Mouse (Mus musculus) spleen, postnatal 4 days (tissue): ENCODE measurements around the gene Ndufa8.

Source experiments
- DNase-seq, 2 experiments: peaks; one replicate each; pipeline ENCODE4 v3.0.0; 2022; ENCODE audit warnings: low spot score in 2 of 2

Ndufa8 gene

DNA sequence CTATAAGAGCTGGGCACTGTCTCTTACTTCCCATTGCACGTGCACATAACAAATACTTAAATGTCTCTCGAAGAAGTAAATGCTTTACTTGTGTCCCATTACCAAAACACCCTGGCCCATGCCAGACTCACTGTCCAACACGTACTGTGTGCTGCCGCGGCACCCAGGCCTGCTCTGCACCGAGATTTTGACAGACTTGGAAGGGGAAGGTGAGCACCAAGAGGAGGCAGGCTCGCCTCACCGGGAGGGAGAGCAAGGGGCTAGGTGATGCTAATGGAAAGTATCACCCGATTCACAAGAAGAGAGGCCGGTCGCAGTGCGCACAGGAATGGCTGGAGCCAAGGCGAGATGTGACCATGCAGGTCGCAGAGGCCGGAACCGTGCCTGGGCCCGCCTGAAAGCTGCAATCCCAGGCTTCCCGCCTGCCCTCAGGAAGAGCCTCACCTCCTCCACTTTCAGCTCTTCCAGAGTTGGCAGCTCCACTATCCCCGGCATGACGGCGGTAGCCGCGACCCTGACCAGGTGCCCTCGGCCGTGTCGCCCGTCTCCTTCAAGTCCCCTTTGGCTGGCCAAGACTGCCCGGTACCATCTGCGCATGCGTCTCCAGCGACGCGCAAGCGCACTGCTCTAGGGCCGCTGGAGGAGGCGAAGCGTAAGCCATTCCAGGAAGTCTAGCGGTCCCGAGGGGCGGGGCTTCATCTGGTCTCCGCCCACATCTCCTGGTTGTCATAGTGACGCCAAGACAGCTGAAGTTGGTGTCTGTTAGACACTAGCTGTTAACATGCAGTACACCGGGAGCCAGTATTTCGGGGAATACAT is at the start of gene Ndufa8, which contains the start of gene Morn5:
TSS of gene Ndufa8 (minus strand) at position 659 of the 819 bp plus-strand sequence.
TSS of gene Morn5 (plus strand) at position 711 of the 819 bp plus-strand sequence.
- peak; percentile 98 to 99 for DNase-seq

DNA sequence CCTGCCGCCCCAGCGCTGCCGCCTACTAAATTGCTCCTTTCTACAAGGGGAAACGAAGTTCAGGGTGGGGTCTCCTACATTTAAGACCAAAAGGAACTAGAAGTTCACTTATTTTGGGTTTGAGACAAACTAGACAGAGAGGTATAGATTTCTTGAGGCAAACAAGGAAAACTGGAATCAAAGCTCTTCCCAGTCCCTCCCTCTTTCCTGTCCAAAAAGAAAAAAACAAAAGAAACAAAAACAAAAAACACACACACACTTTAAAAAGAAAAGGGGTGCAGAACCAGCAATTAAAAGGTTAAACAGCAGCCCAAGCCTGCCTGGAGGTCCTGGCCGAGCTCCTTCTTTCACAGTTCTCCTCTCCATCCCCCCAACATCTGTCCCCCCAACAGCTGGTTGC is 48.8 kb upstream of the Ndufa8 start:
- no peak for DNase-seq

DNA sequence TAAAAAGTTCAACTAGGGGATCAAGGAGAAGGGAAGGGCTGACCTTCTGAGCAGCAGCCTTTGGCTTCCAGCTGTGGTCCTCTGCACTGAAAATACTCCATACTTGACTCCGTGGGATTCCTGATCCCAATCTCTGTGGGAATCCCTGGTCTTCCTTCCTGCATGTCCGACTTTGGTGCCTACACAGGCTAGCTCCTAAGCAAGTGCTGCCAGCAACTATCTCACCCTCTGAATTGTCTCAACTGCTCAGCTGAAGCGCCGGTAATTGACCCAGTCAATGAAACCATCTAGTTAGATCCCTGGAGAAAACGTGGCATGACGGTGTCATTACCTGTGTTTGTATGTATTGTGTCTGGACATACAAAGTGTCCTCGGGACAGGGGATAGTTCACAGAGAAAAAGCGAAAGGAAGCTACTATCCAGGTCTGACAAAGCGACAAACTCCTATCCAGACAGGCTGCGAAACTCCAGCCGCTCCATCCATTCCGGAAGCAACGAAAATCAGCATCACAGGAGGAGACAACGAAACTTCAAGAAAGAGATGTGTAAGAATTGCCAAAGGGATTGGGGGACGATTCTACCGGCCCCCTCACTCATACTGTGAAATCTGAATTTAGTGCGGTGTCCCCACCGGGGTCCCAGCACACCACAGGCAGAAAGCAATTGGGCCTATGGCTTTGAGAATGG is 48.1 kb upstream of the Ndufa8 start:
- DNase-seq: no peak

DNA sequence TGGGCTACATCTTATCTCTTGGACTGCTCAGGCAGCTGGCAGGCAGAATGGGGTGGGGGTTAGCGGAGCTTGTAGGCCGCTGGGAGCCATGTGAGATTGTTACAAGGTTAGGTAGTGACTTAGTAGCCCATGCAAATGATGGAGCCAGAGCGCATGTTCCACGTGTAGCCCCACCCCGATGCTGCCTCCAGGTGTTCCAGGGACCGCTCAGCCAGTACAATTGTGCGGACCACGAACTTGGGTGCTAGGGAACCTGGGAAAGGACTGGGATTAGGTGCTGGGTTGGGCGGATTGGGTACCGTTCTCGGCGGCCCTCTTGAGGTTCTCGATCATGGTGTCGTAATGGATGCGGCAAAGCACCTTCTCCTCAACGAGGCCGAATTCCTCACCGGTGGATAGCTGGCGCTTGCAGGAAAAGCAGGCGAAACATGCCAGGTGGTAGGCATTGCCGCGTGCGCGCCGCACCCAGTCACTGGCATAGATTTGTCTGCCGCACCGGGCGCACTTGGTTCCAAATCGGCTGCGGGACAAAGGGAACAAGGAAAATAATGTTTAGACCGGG is 44.8 kb upstream of the Ndufa8 start:
- DNase-seq: no peak

DNA sequence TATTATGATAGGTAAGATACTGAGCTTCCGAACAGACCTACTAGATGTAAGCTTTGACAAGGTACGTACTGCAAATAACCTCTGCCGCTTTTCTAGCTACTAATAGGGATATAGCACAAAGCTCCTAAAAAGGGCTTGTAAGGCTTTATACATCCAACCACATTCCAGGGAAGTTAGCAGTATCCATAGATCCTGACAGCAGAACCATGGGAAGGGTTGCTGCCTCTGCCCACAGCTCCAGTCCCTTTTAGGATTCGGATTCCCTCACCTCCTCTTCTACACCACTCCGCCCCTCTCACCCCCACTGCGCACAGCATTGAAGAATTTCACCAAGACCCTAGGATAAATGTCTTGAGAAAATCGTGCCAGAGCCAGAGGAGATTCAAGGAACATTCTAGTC is 44.1 kb upstream of the Ndufa8 start:
- DNase-seq: no peak

DNA sequence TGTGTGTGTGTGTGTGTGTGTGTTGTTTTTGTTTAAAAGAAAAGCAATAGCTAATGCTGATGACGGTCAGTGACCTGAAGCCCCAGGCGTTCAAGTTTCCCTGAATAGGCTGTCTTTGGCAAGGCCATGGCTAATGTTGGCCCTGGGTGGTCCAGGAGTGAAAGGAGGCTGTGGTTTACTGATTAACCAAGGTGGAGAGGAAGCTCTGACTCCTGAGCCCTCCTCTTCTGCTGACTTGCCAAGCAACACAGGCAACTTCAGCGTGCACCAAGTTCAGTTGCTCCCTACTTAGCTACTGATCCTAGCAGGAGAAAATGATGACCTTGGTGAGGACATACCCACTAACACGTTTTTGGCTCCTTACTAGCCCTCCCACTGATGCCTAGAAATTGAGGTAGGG is 43.5 kb upstream of the Ndufa8 start:
- DNase-seq: no peak

DNA sequence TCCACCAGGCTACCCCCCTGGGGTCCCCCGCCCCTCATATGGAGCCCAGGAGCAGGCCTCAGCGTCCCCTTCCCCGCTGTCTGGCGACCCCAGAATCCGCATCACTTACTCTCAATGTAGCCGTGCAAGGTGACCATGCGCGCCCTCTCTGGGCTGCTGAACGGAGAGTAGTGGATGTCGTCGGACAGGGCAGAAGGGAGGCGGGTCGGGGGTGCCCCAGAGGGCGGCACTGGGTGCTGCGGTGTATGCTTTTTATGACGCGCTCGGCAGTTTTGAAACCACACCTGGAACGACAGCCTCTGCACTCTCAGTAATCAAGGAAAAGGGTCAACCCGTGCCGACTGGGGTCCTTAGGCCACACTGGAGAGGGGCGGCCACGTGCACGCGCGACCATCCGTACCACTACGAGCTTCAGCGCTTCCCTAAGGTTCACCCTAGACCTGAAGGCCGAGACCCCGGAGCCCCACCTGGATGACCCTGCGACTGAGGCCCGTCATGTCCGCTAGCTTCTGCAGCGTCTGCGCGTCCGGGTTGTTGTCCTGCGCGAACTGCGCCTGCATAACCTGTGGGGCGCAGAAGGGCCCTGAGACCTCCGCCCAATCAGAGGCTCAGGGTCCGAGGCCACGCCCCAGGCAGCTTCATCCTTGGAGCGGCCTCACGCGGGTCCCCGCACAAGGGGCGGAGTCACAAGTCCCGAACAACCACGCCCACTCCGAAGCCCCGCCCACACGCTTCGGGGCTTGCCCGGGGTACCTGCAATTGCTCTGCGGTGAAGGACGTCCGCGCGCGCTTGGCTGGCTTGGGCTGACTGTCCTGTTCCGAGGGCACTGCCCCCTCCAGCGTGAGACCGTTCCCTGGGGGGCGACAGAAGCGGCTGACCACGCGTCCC is 41.9 kb upstream of the Ndufa8 start:
- peak; percentile 68 to 81 for DNase-seq

DNA sequence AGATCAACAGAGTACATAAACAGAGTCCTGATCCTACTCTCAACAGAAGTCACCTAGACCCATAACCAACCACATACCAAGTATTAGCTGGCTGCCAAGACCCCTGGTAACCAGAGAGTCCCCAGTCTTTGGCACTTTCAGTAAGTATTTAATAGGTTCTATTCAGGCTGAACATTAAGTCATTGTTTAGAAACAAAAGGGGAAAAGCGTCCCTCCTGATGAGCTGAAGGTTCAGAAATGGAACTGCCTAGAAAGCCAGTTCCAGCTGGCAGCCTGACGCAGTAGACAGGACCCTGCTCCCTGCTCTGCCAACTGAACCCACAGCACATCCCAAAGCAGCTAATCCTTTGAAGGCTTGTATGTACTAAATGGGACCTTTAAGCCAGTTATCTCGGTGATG is 40.0 kb upstream of the Ndufa8 start:
- DNase-seq: no peak

DNA sequence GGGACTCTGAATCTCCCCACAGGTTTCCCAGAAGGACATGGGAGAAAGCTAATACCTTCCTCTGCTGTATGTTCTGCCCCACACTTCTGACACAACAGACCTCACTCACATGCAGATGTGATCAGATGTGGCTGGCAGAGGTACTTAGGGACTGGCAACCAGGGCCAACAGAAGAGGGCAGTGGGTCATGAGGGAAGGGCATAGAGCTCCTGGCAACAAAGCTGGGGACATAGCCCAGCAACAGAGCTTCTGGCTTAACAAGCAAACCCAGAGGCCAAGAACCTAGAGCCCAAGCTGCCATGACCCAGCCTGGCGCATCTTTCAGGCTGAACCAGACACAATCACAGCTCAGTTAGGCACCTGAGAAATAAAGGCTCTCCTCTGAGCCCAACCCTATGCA is 35.8 kb upstream of the Ndufa8 start:
- DNase-seq: no peak

DNA sequence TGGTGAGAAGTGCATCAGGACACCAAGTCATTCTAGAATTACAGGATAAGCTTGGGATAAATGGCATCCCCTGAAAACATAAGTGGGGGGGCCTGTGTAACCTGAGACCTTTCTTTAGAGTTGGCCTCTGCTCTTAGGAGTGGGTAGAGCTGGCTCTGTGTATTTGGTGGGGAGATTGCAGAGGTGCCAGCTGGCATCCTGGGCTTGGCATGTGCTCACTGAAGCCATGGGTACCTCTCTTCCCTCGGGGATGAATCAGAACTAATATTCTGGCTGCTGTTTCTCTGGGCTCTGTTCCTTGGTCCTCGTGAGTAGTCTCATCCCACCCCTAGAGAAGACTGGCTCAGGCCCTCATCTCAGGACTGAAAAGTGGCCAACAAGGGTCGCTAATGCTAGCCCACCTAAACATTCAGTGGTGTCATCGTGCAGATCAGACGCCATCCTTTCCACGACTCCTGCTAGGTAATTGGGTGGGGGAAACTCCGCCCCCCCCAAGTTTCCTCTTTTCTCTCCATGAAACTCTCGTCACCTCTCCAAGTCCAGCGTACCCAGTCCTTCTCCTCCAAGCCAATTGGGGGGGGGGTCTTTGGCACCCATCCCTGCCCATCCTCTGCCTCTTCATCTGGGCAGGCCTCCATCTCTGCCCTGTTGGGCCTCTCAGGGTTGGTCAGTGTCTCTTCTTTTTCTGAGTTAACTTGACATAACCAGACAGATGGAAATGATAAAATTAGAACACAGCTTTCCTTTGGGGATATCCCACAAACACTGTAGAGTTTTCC is 33.8 kb upstream of the Ndufa8 start:
- no peak for DNase-seq

DNA sequence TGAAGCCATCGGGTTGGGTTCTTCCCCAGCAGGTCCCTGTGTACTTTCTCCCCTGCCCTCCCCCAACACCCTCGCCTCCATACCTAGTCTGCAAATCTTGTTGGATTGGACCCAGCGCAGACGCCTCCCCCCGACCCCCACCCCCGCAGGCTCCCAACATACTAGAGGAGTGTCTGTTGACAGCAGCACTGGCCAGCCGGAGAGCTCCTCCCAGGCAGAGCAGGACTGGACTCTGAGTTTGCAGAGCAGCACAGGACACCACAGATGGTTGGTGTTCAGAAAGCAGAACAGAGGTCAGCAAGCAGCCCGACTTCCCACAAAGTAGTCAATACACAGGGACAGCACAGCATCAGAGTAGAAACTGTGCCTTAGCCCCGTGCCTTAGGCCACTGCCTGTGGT is 32.2 kb upstream of the Ndufa8 start:
- DNase-seq: no peak

DNA sequence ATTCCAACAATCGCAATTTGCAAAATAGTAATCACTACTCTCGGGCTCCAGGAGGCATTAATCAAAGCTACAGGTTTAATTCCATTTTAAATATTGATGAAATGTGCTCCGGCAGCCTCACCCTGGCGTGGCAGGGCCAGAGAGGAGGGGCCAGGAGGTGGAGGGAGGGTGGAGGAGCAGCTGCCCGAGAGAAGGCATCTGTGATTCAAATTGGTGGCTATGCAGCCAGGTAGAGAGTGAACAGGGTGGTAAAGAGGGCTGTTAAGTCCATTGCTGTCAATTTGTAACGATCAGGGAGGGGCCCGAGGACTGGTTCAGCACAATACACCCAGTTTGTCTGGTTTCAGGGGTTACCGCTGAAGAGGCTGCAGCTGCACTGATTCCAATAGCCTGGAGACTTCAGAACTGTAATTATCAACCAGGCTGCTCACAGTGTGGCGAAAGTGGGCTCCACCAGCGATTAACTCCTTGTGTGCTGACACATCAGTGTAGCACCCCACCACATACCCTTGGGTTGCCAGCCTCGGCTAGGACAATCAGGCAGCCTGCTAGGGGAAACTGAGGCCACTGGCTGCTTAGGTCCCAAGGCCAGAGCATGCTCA is 28.1 kb upstream of the Ndufa8 start:
- no peak for DNase-seq

DNA sequence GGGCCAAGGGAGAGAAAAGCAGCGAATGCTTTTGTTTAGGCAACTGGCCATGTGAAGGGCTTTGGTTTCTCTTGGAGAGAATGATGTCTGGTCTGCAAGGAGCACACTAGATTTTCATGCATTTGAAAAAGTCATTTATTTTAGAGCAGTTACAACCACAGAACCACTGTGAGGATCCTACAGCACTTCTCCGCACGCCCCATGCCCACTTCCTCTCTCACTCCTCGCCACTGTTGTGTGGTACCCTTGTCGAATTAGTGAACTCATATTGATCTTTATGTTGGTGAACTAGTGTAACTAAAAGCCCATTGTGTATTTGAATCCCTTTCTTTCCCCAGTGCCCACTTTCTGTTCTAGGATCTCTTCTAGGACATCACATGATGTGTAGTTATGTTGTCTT is 26.0 kb upstream of the Ndufa8 start:
- no peak for DNase-seq

DNA sequence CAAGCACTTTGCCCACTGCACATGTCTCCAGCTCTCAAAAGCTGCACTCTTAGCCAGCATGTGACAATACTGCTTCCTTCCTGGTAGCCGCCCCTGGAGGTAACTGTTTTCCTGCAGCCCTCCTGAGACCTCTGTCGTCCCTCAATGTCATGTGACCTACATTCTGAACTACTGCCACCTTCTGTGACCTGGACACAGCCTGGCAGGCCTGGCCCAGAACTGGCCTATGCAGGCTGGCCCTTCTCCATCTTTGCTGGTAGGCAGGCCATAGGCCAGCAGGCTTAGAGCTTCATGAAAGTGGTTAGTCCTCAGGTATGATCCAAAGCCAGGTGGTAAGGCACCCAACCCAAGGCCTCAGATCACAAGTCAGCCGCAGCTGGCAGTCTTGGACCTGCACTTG is 24.6 kb upstream of the Ndufa8 start:
- no peak for DNase-seq

DNA sequence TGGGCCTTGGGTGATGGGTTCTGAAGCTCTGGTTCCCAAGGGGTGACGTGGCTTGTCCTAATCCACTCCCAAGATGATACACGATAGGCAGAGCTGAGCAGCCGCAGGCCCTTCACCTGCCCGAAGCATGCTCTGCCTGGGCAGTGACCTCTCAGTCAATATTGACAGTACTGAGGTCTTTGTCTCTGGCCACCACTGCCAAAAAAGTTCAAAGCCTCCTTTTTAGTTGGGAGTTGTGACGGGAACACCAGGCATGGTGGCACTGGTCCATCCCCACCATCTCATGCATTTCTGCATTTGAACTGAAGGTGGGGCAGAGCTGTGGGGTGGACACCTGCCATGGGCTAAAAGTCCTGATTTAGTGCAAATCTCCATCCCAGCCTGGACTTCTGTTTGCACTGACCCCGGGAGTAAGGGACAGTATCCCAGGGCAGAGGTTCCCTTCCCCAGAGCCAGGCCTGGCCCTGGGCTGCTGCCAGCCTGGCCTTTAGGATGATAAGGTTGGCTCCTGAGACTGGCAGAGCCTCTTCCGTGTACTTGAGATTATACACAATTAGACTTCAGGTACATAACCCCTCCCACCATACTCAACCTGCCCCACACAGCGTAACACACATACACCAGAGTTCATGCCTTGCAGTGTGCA is 22.6 kb upstream of the Ndufa8 start:
- no peak for DNase-seq

DNA sequence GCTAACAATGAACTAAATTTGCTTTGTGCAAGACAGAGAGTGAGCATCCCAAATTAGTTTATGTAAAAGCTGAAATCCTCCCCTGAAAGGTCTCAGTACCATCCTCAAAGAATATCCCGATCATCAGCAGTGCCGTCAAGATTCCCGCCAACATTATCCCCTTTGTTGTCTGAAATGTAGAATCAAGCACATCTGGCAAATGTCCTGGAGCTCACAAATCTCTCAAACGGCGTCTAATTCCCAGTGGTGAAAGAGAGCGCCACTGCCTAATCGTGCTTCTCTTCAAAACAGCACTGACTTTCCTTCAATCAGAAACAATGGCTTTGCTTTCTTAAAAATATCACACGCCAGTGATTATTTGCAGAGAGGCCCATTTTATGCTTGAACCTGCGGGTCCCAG is 17.9 kb upstream of the Ndufa8 start:
- DNase-seq: no peak

DNA sequence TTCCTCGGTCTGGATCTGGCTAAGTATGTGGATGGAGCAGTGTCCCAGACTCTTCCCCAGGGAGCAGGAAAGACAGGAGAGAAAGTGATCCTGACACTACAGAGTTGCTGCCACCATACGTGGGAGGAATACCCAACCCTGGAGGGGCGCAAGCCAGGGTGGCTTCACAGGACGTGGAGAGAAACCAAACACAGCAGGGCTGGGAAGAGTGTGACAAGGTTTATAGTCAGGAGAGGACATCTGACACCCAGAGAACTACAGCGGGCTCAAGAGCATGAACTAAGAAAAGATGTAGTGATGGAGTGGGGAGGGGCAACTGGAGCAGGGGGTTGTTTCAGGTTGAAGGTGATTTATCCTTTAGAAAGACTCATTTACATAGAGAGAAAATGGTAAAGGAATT is 12.2 kb upstream of the Ndufa8 start:
- no peak for DNase-seq

DNA sequence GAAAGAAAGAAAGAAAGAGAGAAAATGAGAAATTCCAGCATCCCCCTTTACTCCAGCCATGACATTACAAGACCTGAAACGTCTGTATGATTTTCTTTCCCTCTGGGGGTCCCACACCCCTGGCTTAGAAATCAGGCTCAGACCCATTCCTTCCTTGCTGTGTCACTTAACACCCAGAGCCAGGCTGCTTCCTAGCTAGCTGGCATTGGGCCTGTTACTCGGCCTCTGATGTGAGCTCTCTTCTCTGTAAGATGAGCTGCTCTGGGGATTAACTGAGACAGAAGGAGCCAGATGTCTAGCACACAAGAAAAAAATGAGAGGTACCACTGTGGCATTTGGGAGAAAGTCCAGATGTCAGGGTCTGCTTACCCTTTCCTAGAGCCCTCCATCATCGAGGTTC is 7.0 kb upstream of the Ndufa8 start:
- no peak for DNase-seq

DNA sequence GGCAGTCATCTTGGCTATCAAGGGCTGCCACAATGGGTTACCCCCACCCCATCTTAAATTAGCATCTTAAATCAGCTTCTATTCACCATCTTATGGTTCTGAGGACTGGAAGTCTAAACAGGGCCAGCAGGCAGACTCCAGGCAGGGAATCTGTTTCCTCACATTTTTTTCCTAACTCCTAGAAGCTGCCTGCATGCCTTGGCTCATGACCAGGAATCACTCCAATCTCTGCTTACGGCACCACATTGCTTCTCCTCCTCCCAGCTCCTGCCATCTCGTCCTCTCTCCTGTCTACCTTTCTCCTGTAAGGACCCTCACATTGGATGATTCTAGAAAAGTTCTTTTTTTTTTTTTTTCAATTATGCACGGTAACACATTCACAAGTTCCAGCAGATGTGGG is 4.0 kb upstream of the Ndufa8 start:
- DNase-seq: no peak

DNA sequence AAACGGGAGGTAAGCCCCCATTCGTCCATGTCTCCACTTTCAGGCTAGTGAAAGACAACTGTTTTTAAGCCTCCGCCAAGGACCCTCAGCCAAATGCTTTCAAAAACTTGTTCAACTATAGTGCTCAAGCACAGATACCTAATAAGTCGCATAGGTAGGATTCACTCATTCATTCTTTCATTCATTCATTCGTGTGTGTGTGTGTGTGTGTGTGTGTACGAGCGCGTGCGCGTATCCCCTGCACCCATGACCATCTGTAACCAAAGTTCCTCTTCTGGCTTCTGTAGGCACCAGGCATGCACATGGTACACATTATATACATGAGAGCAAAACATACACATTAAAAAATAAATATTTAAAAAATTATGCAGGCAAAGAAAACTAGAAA is 355 bp upstream of the Ndufa8 start:
- no peak for DNase-seq
